Comparison of ENCODE assay signal across 28 mouse cellular contexts in genomic region chr5:145344941-145345340, GRCm38 (mm10). TPM values are rescaled to one million over a fixed set of nuclear protein-coding genes. Genes with fewer than 3 reads are reported as not detected.
A peak's percentile ranks its signal among the peaks of the same experiment; 100 is the strongest.
DNase-seq lines count a peak whose midpoint lies in the region.
"Had no signal": no experiment of that assay in that cellular context is flagged by ENCODE, and none has a peak within 500 bp of the region (broad histone marks: within the 10 kb centered on the region; RNA-seq: fewer than 3 reads in every experiment).

TSS of gene Cyp3a57 (plus strand) at chr5:145345279.

- DNase-seq in kidney, adult 9 months = peak; percentile 26
- no peak for DNase-seq in kidney, postnatal 10 days
- DNase-seq in lung, adult 18-20 months = peak; percentile 35 to 41
- no peak for DNase-seq in lung, postnatal 25 days (ENCODE audit: low spot score)
- DNase-seq in fat pad, adult 2 months (ENCODE audit: extremely low read depth, low read depth, low spot score) = peak; percentile 31
- DNase-seq in gonadal fat pad, adult 2 months (ENCODE audit: low read depth) = peak; percentile 46
- DNase-seq in cerebellum, adult 9-10 months = no peak
- DNase-seq: adrenal gland, postnatal 25 days; B cell, adult 2 months; cerebellum, adult 11-12 months; cerebellum, postnatal 10 days; gastrocnemius, postnatal 10 days; right cerebral cortex, postnatal 25 days had no signal

RNA-seq across cellular contexts. Expression of gene Cyp3a57, which starts in this region (rescaled TPM):
- not detected in 2 replicates for polyA plus RNA-seq in gonadal fat pad, adult 2 months (2012; rRNA removed)
- polyA plus RNA-seq: embryonic facial prominence, embryonic 13.5 days; forebrain, embryonic 11.5 days; forebrain, embryonic 16.5 days; heart, embryonic 10.5 days; heart, embryonic 15.5 days; hindbrain, embryonic 12.5 days; hindbrain, postnatal 0 days; intestine, embryonic 15.5 days; limb, embryonic 12.5 days; liver, embryonic 15.5 days; lung, postnatal 0 days; midbrain, embryonic 10.5 days; midbrain, embryonic 16.5 days; neural tube, embryonic 11.5 days; stomach, embryonic 15.5 days had no signal

Comparison
In these comparisons a context has a peak if more than half of its experiments do, and no peak if none do; other contexts are left out.
1. DNase-seq: peak in kidney, adult 9 months (single experiment), lung, adult 18-20 months (2 of 2) and fat pad, adult 2 months (single experiment); none in kidney, postnatal 10 days (single experiment), lung, postnatal 25 days (single experiment) and cerebellum, adult 9-10 months (single experiment).
2. Peak in DNase-seq in gonadal fat pad, adult 2 months; RNA of the gene not detected or under 1 TPM.